Mouse (Mus musculus): ENCODE results near the gene Cyp2c38.
"Not testable (repeated sequence)": the region's sequence is repeated elsewhere in the genome, so short reads cannot be mapped to it uniquely, and the experiment has no call there.

Gene Cyp2c38

GRCm38 (mm10) chr19:39462941-39463340 lies at the start of gene Cyp2c38:
Gene Cyp2c38 (minus strand): TSS chr19:39463075.
- DNase-seq (ENCODE audit: low read depth, low spot score), result no peak

GRCm38 (mm10) chr19:39510534-39510933 lies 47.7 kb upstream of the Cyp2c38 start, which contains the start of gene Cyp2c39:
Gene Cyp2c39 (plus strand): TSS chr19:39510862.
- DNase-seq (ENCODE audit: low read depth, low spot score), result no peak

GRCm38 (mm10) chr19:39509533-39509932 lies 46.7 kb upstream of the Cyp2c38 start:
- no peak for DNase-seq (ENCODE audit: low read depth, low spot score)

GRCm38 (mm10) chr19:39506341-39506740 lies 43.5 kb upstream of the Cyp2c38 start:
- no peak for DNase-seq (ENCODE audit: low read depth, low spot score)

- DNase-seq (ENCODE audit: low read depth, low spot score), result not testable (repeated sequence)
These were observed 21.1 kb upstream of the Cyp2c38 start for GRCm38 (mm10) chr19:39483961-39484360.

- no peak for DNase-seq (ENCODE audit: low read depth, low spot score)
These were observed 1.0 kb upstream of the Cyp2c38 start for GRCm38 (mm10) chr19:39463923-39464322.
